Mouse (Mus musculus) liver, postnatal 0 days (tissue): Measurements from ENCODE around the gene Pla2g16. TPM values are rescaled to one million over a fixed set of nuclear protein-coding genes. Genes with fewer than 3 reads are reported as not detected.

ENCODE experiments used
- ATAC-seq: fragments of 200-750 bp; cut with Nextera tagmentation; 2 replicates; pipeline ENCODE4 v1.8.0; 2017; ENCODE audit warnings: mild to moderate bottlenecking, moderate library complexity
- DNase-seq: peaks from one replicate; pipeline ENCODE4 v3.0.0-alpha.2; 2016
- H3K27ac ChIP-seq: fragments of 300-500 bp; sonication (generic); 2 replicates; pipeline ENCODE4 v1.5.1; 2014; ENCODE audit warnings: antibody characterized with exemption, moderate library complexity, mild to moderate bottlenecking, low read depth
- H3K27me3 ChIP-seq: fragments of 300-500 bp; sonication (generic); 2 replicates; pipeline ENCODE4 v1.6.1; 2014; ENCODE audit warnings: low read length, control low read depth, mixed read lengths; ENCODE audit not compliant: insufficient read depth
- H3K36me3 ChIP-seq: fragments of 300-500 bp; sonication (generic); replicated peaks from 2 replicates; pipeline ENCODE4 v1.6.1; 2014; ENCODE audit warnings: mild to moderate bottlenecking, control low read depth, low read length, moderate library complexity, mixed read lengths; ENCODE audit not compliant: insufficient read depth
- H3K4me1 ChIP-seq: fragments of 300-500 bp; sonication (generic); 2 replicates; pipeline ENCODE4 v1.6.1; 2014; ENCODE audit warnings: antibody characterized with exemption, mild to moderate bottlenecking, control low read depth; ENCODE audit not compliant: insufficient read depth
- H3K4me2 ChIP-seq: fragments of 300-500 bp; sonication (generic); 2 replicates; pipeline ENCODE4 v1.6.1; 2014; ENCODE audit warnings: low read depth, mild to moderate bottlenecking, low read length, moderate library complexity, mixed read lengths
- H3K4me3 ChIP-seq: fragments of 300-500 bp; sonication (generic); 2 replicates; pipeline ENCODE4 v1.5.1; 2014; ENCODE audit warnings: low read depth, low read length
- H3K9ac ChIP-seq: fragments of 300-500 bp; sonication (generic); replicated peaks from 2 replicates; pipeline ENCODE4 v1.6.1; 2014; ENCODE audit warnings: mild to moderate bottlenecking, moderate library complexity
- H3K9me3 ChIP-seq: fragments of 300-500 bp; sonication (generic); 2 replicates; pipeline ENCODE4 v1.6.1; 2016; ENCODE audit warnings: mild to moderate bottlenecking, control low read depth, low read length, mixed read lengths
- CTCF ChIP-seq: sonication (generic); IDR thresholded peaks from 2 replicates; pipeline ENCODE4 v1.5.1; 2016; ENCODE audit warnings: antibody characterized with exemption, low read depth
- EP300 ChIP-seq: IDR thresholded peaks from 2 replicates; pipeline ENCODE4 v1.6.1; 2016; ENCODE audit warnings: antibody characterized with exemption, low read depth, mild to moderate bottlenecking
- WGBS: fragments of 180-500 bp; shearing (Covaris S2); extraction: QIAGEN DNeasy Blood & Tissue Kit; methylation state at CpG from one replicate; pipeline ENCODE4 v1.1.7; 2014; ENCODE audit not compliant: insufficient replicate concordance; 5-methylcytosine and 5-hydroxymethylcytosine counted together
- polyA plus RNA-seq: library from polyadenylated mRNA; unstranded; fragments of >200 nt; fragmentation: Nextera tagmentation; extraction: Ambion mirVana; gene quantifications from 2 replicates; pipeline ENCODE4 v1.2.1, GENCODE M21; 2015

Pla2g16 gene
- polyA plus RNA-seq = 16.0 and 18.0 TPM in 2 replicates

DNA sequence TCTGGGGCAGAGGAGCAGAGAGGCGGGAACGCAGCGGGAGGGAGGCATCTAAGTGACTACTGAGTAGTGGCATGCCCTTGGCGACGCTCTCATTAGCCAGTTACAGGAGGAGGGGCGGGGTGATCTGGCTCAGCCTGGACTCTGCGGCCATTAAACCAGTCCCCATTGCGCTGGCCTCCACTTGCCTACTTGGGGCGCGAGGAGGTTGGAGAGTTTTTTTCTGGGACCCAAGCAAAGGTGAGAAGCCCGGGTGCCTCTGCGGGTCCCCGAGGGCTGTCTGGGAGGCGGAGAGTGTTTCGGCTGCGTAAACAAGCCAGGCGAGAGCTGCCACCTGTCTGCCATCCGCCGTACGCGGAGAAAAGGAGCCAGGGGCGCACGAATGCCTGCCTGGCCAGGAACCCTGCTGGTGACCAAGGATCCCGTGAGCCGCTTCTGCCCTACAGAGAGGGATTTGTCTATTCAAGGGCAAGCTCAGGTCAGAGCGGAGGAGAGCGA is at the start of gene Pla2g16:
TSS of gene Pla2g16 (plus strand) at position 132 of the 495 bp plus-strand sequence.
- under 1% methylated on average over 27 of the region's 27 CpGs for WGBS
- H3K4me1 ChIP-seq = peaks cover 11% of the 10 kb centered on the region
- H3K9ac ChIP-seq = peak within 1 kb of the TSS; percentile 82
- no peaks in the 10 kb centered on the region for H3K9me3 ChIP-seq
- TF ChIP-seq CTCF (peak; percentile 41), EP300 (no peak)
- peak; percentile 94 for ATAC-seq
- peak; percentile 80 for DNase-seq
- H3K36me3 ChIP-seq = no peaks in the 10 kb centered on the region
- peak within 1 kb of the TSS; percentile 87 for H3K4me2 ChIP-seq
- peak within 1 kb of the TSS; percentile 66 for H3K4me3 ChIP-seq
- no peaks in the 10 kb centered on the region for H3K27me3 ChIP-seq
- peak within 1 kb of the TSS; percentile 71 for H3K27ac ChIP-seq

DNA sequence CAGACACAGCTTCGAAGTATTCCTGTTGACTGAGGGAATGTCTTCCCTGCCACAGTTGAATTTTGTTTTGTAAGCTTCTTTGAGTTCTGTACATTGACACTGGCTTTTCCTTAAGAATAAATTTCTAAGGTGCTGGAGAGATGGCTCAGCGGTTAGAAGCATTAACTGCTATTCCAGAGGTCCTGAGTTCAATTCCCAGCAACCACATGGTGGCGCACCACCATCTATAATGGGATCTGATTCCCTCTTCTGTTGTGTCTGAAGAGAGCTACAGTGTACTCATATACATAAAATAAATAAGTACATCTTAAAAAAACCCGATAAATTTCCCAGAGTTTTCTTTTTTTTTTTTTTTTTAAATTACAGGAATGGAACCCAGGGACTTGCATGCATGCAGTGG is 49.2 kb upstream of the Pla2g16 start:
- Histone ChIP-seq H3K4me2 (no peak overlapping the region), H3K36me3 (peaks cover 15% of the 10 kb centered on the region), H3K4me3 (no peak overlapping the region), H3K9me3 (no peaks in the 10 kb centered on the region), H3K27me3 (no peaks in the 10 kb centered on the region), H3K9ac (no peak overlapping the region), H3K4me1 (no peaks in the 10 kb centered on the region; the same call in 1 of the 2 replicates), H3K27ac (no peak overlapping the region)
- ATAC-seq (no peak), DNase-seq (no peak)
- WGBS = 79% methylated on average over 4 of the region's 4 CpGs
- TF ChIP-seq CTCF (peak; percentile 46), EP300 (no peak)

DNA sequence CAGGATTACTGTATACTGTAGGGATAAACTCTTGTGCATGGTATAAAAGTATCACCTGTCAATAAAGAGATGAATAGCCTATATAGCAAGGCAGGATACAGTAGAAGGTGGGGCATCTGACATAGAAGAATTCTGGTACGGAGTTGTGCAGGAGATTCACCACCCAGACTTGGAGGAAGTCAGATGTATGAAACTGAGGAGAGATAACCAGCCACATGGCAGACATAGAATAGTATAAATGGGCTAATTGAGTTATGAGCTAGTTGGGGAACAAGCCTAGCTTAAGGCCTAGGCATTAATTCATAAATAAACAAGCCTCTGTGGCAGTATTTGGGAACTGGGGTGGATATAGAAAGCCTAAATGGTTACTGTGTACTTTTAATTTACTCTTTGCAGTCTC is 40.8 kb upstream of the Pla2g16 start:
- Histone ChIP-seq H3K4me1 (no peaks in the 10 kb centered on the region), H3K9me3 (no peaks in the 10 kb centered on the region), H3K27ac (no peak overlapping the region), H3K9ac (no peak overlapping the region), H3K4me3 (no peak overlapping the region), H3K27me3 (no peaks in the 10 kb centered on the region), H3K4me2 (no peak overlapping the region), H3K36me3 (peaks cover 26% of the 10 kb centered on the region)
- DNase-seq (no peak), ATAC-seq (no peak)
- WGBS = 77% methylated on average over 1 of the region's 1 CpGs
- TF ChIP-seq CTCF = no peak
- no peak for TF ChIP-seq EP300

DNA sequence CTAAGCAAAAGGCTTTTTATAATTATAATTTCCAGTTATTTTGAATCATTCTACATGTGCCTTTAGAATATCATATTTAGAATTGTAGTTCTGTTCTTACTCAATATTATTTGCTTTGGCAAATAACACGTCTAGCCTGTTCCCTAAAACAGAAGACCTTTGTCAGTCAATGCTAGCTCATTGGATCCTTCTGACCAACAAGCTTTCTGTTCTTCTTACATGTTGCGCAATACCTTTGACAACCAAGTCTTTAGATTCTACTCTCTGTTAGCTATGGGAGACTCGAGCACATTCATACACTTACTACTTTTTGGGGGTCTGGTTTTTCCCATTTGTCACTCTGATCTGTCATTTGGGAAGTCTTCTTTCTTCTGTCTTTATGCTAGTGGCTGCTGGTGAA is 35.6 kb upstream of the Pla2g16 start:
- TF ChIP-seq EP300 (no peak), CTCF (no peak)
- Histone ChIP-seq H3K4me3 (no peak overlapping the region), H3K4me1 (no peaks in the 10 kb centered on the region), H3K9ac (no peak overlapping the region), H3K27me3 (no peaks in the 10 kb centered on the region), H3K9me3 (no peaks in the 10 kb centered on the region), H3K27ac (no peak overlapping the region), H3K4me2 (no peak overlapping the region), H3K36me3 (peaks cover 53% of the 10 kb centered on the region)
- 84% methylated on average over 3 of the region's 3 CpGs for WGBS
- ATAC-seq = no peak
- no peak for DNase-seq

DNA sequence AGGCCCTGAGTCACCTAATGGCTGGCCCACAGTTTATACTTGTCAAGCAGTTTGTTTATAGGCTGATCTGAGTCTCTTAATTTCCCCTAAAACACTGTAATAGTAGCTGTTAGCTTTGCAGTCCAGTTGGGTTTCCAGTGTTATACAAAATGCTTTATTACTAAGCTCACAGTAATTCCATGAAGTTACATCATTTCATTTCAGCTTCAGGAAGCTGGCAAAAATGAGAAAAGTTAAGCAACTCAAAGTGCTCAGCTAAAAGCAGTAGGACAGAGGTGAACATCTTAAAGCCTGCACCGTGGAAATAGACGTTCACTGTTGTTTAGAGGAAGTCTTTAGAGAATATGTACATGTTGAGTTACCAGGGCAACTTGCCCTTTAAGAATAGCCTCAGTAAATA is 34.4 kb upstream of the Pla2g16 start:
- Histone ChIP-seq H3K9me3 (no peaks in the 10 kb centered on the region), H3K4me2 (no peak overlapping the region), H3K36me3 (peaks cover 54% of the 10 kb centered on the region), H3K4me3 (no peak overlapping the region), H3K27me3 (no peaks in the 10 kb centered on the region), H3K27ac (no peak overlapping the region), H3K9ac (no peak overlapping the region), H3K4me1 (no peaks in the 10 kb centered on the region)
- DNase-seq (no peak), ATAC-seq (no peak)
- WGBS = 90% methylated on average over 2 of the region's 2 CpGs
- TF ChIP-seq EP300 = no peak
- no peak for TF ChIP-seq CTCF

DNA sequence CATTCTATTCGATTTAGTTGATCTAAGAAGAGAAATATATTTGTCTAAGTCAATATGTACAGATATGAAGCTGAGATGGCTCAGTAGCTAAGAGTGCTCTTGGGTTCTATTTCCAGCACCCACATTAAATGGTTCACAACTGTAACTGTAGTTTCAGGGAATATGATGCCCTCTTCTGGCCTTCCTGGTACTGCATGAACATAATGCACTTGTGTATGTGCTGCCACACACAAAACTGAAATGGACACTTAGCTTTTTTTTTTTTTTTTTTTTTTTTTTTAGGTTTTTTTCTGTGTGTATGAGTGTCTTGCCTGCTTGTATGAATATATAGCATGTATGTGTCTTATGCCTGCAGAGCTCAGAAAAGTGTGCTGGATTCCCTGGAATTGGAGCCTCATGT is 34.0 kb upstream of the Pla2g16 start:
- H3K36me3 ChIP-seq = peaks cover 52% of the 10 kb centered on the region

DNA sequence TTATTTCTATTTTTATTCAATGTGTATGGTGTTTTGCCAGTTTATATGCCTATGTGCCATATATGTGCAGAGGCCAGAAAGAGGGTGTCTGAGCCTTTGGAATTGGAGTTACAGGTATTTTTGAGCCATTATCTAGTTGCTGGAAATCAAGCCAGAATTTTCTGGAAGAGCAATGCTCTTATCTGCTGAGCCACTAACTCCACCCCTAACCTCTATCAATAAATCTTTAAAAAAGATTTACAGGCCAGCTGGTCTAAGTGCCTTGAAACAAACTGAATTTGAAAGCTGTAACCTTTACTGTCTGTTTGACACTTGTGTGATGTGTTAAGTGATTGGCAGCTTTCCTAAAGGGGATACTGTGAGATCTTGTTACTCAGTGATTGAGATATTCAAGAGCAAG is 33.5 kb upstream of the Pla2g16 start:
- Histone ChIP-seq H3K9me3 (no peaks in the 10 kb centered on the region), H3K4me1 (no peaks in the 10 kb centered on the region), H3K4me3 (no peak overlapping the region), H3K27ac (no peak overlapping the region), H3K4me2 (no peak overlapping the region), H3K36me3 (peaks cover 49% of the 10 kb centered on the region), H3K9ac (no peak overlapping the region), H3K27me3 (no peaks in the 10 kb centered on the region)
- TF ChIP-seq EP300 = no peak
- no peak for TF ChIP-seq CTCF
- no peak for ATAC-seq
- DNase-seq = no peak

More for the DNA sequence above, 34.0 kb upstream of the Pla2g16 start:
- Histone ChIP-seq H3K9me3 (no peaks in the 10 kb centered on the region), H3K4me3 (no peak overlapping the region), H3K9ac (no peak overlapping the region), H3K27ac (no peak overlapping the region), H3K27me3 (no peaks in the 10 kb centered on the region), H3K4me2 (no peak overlapping the region), H3K4me1 (no peaks in the 10 kb centered on the region)
- DNase-seq (no peak), ATAC-seq (no peak)
- TF ChIP-seq CTCF = peak; percentile 45
- no peak for TF ChIP-seq EP300
- 83% methylated on average over 1 of the region's 1 CpGs for WGBS
